Mouse (Mus musculus) midbrain, embryonic 10.5 days (tissue): Measurements from ENCODE around the gene Islr. TPM values are rescaled to one million over a fixed set of nuclear protein-coding genes. Genes with fewer than 3 reads are reported as not detected.
A peak's percentile ranks its signal among the peaks of the same experiment; 100 is the strongest.

ENCODE experiments used
- DNase-seq: peaks from one replicate; pipeline ENCODE4 v3.0.0-alpha.2; 2017; ENCODE audit warnings: low spot score
- H3K27ac ChIP-seq: fragments of 300-500 bp; sonication (generic); replicated peaks from 2 replicates; pipeline ENCODE4 v1.5.1; 2016; ENCODE audit warnings: mild to moderate bottlenecking
- H3K27me3 ChIP-seq: fragments of 300-500 bp; sonication (generic); 2 replicates; pipeline ENCODE4 v1.6.1; 2016; ENCODE audit warnings: low read depth, mild to moderate bottlenecking; ENCODE audit not compliant: poor library complexity, severe bottlenecking
- H3K36me3 ChIP-seq: fragments of 300-500 bp; sonication (generic); 2 replicates; pipeline ENCODE4 v1.6.1; 2016; ENCODE audit warnings: mild to moderate bottlenecking, moderate library complexity
- H3K4me1 ChIP-seq: fragments of 300-500 bp; sonication (generic); 2 replicates; pipeline ENCODE4 v1.6.1; 2016
- H3K4me3 ChIP-seq: fragments of 300-500 bp; sonication (generic); 2 replicates; pipeline ENCODE4 v1.5.1; 2016; ENCODE audit warnings: mild to moderate bottlenecking, moderate library complexity
- H3K9me3 ChIP-seq: fragments of 300-500 bp; sonication (generic); replicated peaks from 2 replicates; pipeline ENCODE4 v1.6.1; 2016; ENCODE audit warnings: mild to moderate bottlenecking
- WGBS: fragments of 180-500 bp; shearing (Covaris S2); methylation state at CpG from one replicate; pipeline ENCODE4 v1.1.7; 2016; 5-methylcytosine and 5-hydroxymethylcytosine counted together
- polyA plus RNA-seq: library from polyadenylated mRNA; unstranded; fragments of >200 nt; fragmentation: Nextera tagmentation; extraction: Ambion mirVana; gene quantifications from 2 replicates; pipeline ENCODE4 v1.2.1, GENCODE M21; 2016

Gene Islr
- polyA plus RNA-seq, 1 experiment from 2014 or later, result 7.4 TPM

- Histone ChIP-seq H3K36me3 (no peaks in the 10 kb centered on the region), H3K27ac (peak overlapping the region; percentile 83; the same call in 1 of the 2 replicates), H3K4me1 (peaks cover 94% of the 10 kb centered on the region), H3K4me3 (no peak overlapping the region), H3K9me3 (no peaks in the 10 kb centered on the region), H3K27me3 (peaks cover 71% of the 10 kb centered on the region)
- 41% methylated on average over 3 of the region's 3 CpGs for WGBS
- no peak for DNase-seq
Measured at GRCm38 (mm10) chr9:58130909-58131308, 73.2 kb downstream of the Islr start.

DNA sequence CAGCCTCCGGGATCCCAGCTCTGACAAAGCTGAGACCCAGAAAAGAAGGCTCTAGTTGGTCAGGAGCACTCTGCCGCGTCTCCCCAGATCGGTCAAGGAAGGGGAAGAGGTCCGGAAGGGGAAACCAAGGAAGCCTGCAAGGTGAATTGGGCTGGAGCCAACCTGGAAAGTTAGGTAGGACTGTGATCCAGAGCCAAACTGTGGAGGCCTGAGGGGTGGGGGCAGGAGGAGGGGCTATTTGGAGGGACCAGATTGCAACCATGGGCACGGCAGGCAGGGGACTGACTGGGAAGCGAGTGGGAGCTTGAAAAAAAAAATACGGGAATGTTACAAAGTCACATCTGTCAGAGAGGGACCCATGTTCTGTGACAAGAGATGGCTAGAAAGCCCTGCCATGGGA lies 74.6 kb downstream of the Islr start:
- DNase-seq, result peak; percentile 38
- WGBS, result 16% methylated on average over 8 of the region's 8 CpGs
- Histone ChIP-seq H3K4me3 (peak overlapping the region; percentile 39), H3K9me3 (no peaks in the 10 kb centered on the region), H3K27ac (peak overlapping the region; percentile 83), H3K27me3 (peaks cover 63% of the 10 kb centered on the region), H3K4me1 (peaks cover 94% of the 10 kb centered on the region), H3K36me3 (no peaks in the 10 kb centered on the region)

DNA sequence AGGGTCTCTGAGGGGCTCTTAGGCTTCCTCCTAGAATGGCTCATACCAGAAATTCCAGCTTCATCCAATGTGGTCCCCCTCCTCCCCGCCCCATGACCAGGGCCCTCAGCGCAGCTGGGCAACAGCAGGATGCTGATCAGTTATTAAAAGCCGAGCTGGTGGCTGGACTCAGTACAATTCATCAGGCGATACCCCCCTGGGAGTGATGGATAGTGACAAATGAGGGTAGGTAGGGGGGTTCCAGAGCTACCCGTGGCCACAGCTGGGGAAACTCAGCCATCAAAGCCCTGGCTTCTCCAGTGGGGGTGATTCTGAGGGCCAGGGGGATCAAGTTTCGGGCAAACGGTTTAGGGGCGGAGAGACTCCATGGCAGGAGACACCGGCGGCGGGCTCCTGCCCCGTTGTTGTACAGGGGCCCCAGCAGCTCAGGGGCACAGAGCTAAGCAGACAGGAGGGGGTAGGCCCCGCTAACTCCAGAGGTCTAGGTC lies 75.1 kb downstream of the Islr start:
- peak overlapping the region; percentile 39 for H3K4me3 ChIP-seq
- 3% methylated on average over 13 of the region's 13 CpGs for WGBS
- H3K9me3 ChIP-seq, result no peaks in the 10 kb centered on the region
- H3K27me3 ChIP-seq, result peaks cover 65% of the 10 kb centered on the region
- H3K27ac ChIP-seq, result peak overlapping the region; percentile 83
- peak; percentile 60 for DNase-seq
- no peaks in the 10 kb centered on the region for H3K36me3 ChIP-seq
- peaks cover 92% of the 10 kb centered on the region for H3K4me1 ChIP-seq

DNA sequence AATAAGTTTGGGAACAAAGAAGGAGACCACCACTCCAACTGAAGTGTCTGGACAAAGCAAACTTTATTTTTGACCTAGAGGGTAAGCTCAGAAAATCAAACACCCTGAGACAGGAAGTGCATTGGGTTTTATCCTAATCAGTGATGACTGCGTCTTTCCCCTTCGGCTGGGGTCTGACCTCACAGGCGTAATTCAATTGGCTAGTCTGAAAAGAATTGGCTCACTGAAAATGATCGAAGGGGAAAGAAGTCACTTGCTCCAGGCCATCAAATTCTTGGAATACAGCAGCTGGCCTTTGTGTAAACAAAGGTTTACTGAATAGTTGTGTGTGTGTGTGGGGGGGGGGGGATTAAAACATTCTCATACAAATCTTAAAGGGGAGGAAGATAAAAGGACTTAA lies 78.3 kb downstream of the Islr start:
- 38% methylated on average over 4 of the region's 4 CpGs for WGBS
- no peaks in the 10 kb centered on the region for H3K36me3 ChIP-seq
- peaks cover 56% of the 10 kb centered on the region for H3K27me3 ChIP-seq
- H3K9me3 ChIP-seq, result no peaks in the 10 kb centered on the region
- no peak for DNase-seq
- H3K27ac ChIP-seq, result no peak overlapping the region
- H3K4me1 ChIP-seq, result peaks cover 70% of the 10 kb centered on the region
- no peak overlapping the region for H3K4me3 ChIP-seq

DNA sequence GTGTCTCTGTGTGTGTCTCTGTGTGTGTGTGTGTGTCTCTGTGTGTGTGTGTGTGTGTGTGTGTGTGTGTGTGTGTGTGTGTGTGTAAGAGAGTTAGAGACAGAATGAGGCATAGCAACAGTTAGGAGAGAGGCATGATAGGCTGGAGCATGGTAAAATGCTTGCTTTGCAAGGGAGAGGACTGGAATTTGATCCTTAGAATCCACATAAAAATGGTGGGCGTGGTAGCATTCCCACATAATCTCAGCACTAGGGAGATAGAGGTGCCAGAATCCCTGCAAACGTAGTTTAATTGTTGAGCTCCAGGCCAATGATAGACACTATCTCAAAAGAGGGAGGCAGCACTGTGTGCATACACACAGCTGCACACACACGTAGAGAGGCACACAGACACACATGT lies 79.0 kb downstream of the Islr start:
- Histone ChIP-seq H3K4me3 (no peak overlapping the region), H3K4me1 (peaks cover 63% of the 10 kb centered on the region), H3K27ac (no peak overlapping the region), H3K27me3 (peaks cover 49% of the 10 kb centered on the region), H3K36me3 (no peaks in the 10 kb centered on the region), H3K9me3 (no peaks in the 10 kb centered on the region)
- no peak for DNase-seq
- 62% methylated on average over 3 of the region's 3 CpGs for WGBS

- H3K27ac ChIP-seq, result peak within 1 kb of the TSS; percentile 6; the same call in 1 of the 2 replicates
- H3K36me3 ChIP-seq, result no peaks in the 10 kb centered on the region
- H3K4me1 ChIP-seq, result peaks cover 45% of the 10 kb centered on the region
- DNase-seq, result no peak
- H3K27me3 ChIP-seq, result peaks cover 66% of the 10 kb centered on the region
- H3K9me3 ChIP-seq, result no peaks in the 10 kb centered on the region
- H3K4me3 ChIP-seq, result no peak within 1 kb of the TSS
- 40% methylated on average over 2 of the region's 2 CpGs for WGBS
Measured at GRCm38 (mm10) chr9:58118671-58119070, 85.4 kb downstream of the Islr start, which contains the start of gene Ccdc33. TSS of gene Ccdc33 (minus strand) at chr9:58118823.

DNA sequence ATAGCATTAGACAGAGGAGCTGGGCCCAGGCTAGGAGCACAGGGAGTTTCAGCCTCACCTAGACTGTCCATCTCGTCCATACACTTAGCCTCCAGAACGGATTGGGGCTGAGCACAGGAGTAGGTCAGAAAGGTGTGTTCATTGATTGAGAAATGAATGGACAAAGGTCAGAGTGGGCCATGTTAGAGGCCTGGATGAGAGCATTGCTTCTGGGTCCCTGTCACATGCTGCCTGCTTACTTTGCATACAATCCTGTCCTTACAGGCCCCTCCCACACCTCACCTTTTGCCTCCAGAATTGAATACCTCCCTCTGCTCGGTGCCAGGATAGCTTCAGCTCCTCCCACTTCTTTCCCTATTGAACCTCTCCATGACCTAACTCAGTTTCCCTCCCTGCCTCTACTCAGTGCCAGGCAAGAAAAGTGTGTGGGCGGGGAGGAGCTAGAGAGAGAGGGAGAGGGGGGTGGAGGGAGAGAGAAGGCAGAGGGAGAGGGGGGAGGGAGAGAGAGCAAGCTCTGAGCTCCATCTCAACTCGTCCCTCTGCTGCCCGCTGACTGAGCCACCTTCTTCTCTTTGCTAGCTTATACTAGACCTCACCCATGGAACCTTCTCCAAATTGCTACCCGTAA lies 88.0 kb downstream of the Islr start:
- Histone ChIP-seq H3K9me3 (no peaks in the 10 kb centered on the region), H3K4me3 (no peak overlapping the region), H3K36me3 (no peaks in the 10 kb centered on the region), H3K4me1 (peaks cover 66% of the 10 kb centered on the region), H3K27me3 (peaks cover 69% of the 10 kb centered on the region), H3K27ac (no peak overlapping the region; the same call in 1 of the 2 replicates)
- no peak for DNase-seq
- WGBS, result 27% methylated on average over 7 of the region's 7 CpGs

GRCm38 (mm10) chr9:58115297-58115925 lies 88.7 kb downstream of the Islr start:
- WGBS, result 31% methylated on average over 7 of the region's 7 CpGs
- Histone ChIP-seq H3K9me3 (no peaks in the 10 kb centered on the region), H3K27ac (peak overlapping the region; percentile 90), H3K4me1 (peaks cover 73% of the 10 kb centered on the region), H3K36me3 (no peaks in the 10 kb centered on the region), H3K27me3 (peaks cover 76% of the 10 kb centered on the region), H3K4me3 (no peak overlapping the region)
- no peak for DNase-seq

- Histone ChIP-seq H3K9me3 (no peaks in the 10 kb centered on the region), H3K36me3 (no peaks in the 10 kb centered on the region), H3K4me1 (peaks cover 79% of the 10 kb centered on the region), H3K27ac (peak overlapping the region; percentile 90), H3K4me3 (peak overlapping the region; percentile 49), H3K27me3 (peaks cover 90% of the 10 kb centered on the region)
- 3% methylated on average over 9 of the region's 9 CpGs for WGBS
- no peak for DNase-seq
Measured at GRCm38 (mm10) chr9:58114019-58114418, 90.1 kb downstream of the Islr start.

GRCm38 (mm10) chr9:58113279-58113884 lies 90.7 kb downstream of the Islr start:
- WGBS, result under 1% methylated on average over 22 of the region's 22 CpGs
- Histone ChIP-seq H3K27me3 (peaks cover 87% of the 10 kb centered on the region), H3K4me1 (peaks cover 76% of the 10 kb centered on the region), H3K9me3 (no peaks in the 10 kb centered on the region), H3K4me3 (peak overlapping the region; percentile 49), H3K36me3 (no peaks in the 10 kb centered on the region), H3K27ac (peak overlapping the region; percentile 90)
- peak; percentile 59 for DNase-seq

DNA sequence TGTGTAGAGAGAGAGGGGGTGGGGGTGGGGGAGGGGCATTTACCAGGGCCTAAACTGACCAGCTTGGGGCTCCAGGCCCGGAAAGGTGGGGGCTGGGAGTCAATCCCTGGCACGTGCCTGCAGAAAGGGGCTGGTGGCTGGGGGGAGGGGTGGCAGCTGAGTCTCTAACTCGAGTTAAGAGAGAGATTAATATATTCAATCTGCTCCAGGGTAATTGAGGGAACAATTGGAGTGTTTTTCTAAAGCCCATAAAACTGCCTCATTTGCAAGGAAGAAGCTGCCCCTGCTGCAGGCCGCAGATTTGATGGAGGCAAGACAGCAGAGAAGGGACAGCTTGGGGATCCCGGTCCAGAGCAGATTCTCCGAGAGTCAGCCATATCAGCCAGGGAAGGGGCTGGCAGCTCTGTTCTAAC lies 91.2 kb downstream of the Islr start:
- Histone ChIP-seq H3K36me3 (no peaks in the 10 kb centered on the region), H3K4me3 (peak overlapping the region; percentile 49), H3K4me1 (peaks cover 76% of the 10 kb centered on the region), H3K27me3 (peaks cover 82% of the 10 kb centered on the region), H3K9me3 (no peaks in the 10 kb centered on the region), H3K27ac (peak overlapping the region; percentile 90)
- peak; percentile 87 for DNase-seq
- WGBS, result 0% methylated on average over 6 of the region's 6 CpGs

- 3% methylated on average over 6 of the region's 6 CpGs for WGBS
- H3K36me3 ChIP-seq, result no peaks in the 10 kb centered on the region
- peaks cover 82% of the 10 kb centered on the region for H3K4me1 ChIP-seq
- peaks cover 77% of the 10 kb centered on the region for H3K27me3 ChIP-seq
- H3K9me3 ChIP-seq, result no peaks in the 10 kb centered on the region
- H3K27ac ChIP-seq, result peak overlapping the region; percentile 90
- H3K4me3 ChIP-seq, result peak overlapping the region; percentile 49
- peak; percentile 67 for DNase-seq
Measured at GRCm38 (mm10) chr9:58112321-58112751, 91.8 kb downstream of the Islr start.

- Histone ChIP-seq H3K27me3 (peaks cover 75% of the 10 kb centered on the region), H3K36me3 (no peaks in the 10 kb centered on the region), H3K4me1 (peaks cover 85% of the 10 kb centered on the region), H3K27ac (peak overlapping the region; percentile 90), H3K9me3 (no peaks in the 10 kb centered on the region), H3K4me3 (no peak overlapping the region)
- WGBS, result 58% methylated on average over 6 of the region's 6 CpGs
- DNase-seq, result peak; percentile 23
Measured at GRCm38 (mm10) chr9:58111431-58111830, 92.7 kb downstream of the Islr start.
